Comparison of ENCODE assay signal across 17 mouse cellular contexts in the genomic region with DNA sequence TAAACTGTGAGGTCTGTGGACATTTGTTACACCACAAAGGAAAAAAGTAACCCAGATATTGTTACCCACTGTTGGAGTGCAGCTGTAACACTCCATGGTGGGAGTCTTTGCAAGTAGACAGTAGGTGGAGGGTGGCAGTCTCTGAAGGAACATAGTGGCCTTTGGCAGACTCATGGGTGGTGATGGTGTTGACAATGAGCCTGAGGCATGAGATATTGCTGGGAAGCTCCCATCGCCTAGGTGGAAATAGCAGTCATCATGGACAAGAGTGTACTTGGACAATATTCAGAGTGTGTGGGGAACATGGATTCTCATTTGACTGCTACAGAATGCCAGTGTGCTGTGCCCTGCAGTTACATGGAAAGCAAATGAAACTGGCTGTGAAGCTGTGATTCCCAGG.
DNase-seq lines count a peak whose midpoint lies in the region; ATAC-seq lines count a peak whose summit lies in the region.
"Had no signal": no experiment of that assay in that cellular context is flagged by ENCODE, and none has a peak within 500 bp of the region (broad histone marks: within the 10 kb centered on the region; RNA-seq: fewer than 3 reads in every experiment).

No protein-coding gene starts in this region.

- H3K36me3 ChIP-seq in megakaryocyte, embryonic 14.5 days (replicated peaks; ENCODE audit: low read length): no peaks in the 10 kb centered on the region
- H3K36me3 ChIP-seq: embryonic facial prominence, embryonic 10.5 days; embryonic facial prominence, embryonic 12.5 days had no signal

- H3K4me1 ChIP-seq in megakaryocyte, embryonic 14.5 days: no peaks in the 10 kb centered on the region
- H3K4me1 ChIP-seq: embryonic facial prominence, embryonic 10.5 days; embryonic facial prominence, embryonic 12.5 days; forebrain, embryonic 13.5 days; forebrain, embryonic 15.5 days had no signal

- peak overlapping the region; percentile 18 for H3K4me3 ChIP-seq in megakaryocyte, embryonic 14.5 days (replicated peaks)
- H3K4me3 ChIP-seq: embryonic facial prominence, embryonic 10.5 days; embryonic facial prominence, embryonic 12.5 days; forebrain, embryonic 13.5 days; forebrain, embryonic 15.5 days had no signal

- no peaks in the 10 kb centered on the region for H3K27me3 ChIP-seq in megakaryocyte, embryonic 14.5 days (replicated peaks)
- H3K27me3 ChIP-seq: embryonic facial prominence, embryonic 12.5 days; forebrain, embryonic 13.5 days; forebrain, embryonic 15.5 days had no signal

- DNase-seq in frontal cortex, adult 2 months (ENCODE audit: extremely low spot score in 1 of 2, low spot score in 1 of 2): peak; percentile 40 to 59
- no peak for DNase-seq in frontal cortex, postnatal 10 days (ENCODE audit: low spot score in 2 of 2)
- DNase-seq in brain, adult 2 months (ENCODE audit: low read depth, low spot score): peak; percentile 78
- no peak for DNase-seq in urinary bladder, adult 2 months (ENCODE audit: low spot score)
- DNase-seq: adrenal gland, adult 2 months; adrenal gland, postnatal 10 days; adrenal gland, postnatal 25 days; cerebellum, adult 11-12 months; cerebellum, adult 2 months; cerebellum, adult 9-10 months; cerebellum, postnatal 25 days had no signal

- peaks cover 84% of the 10 kb centered on the region for H3K9me3 ChIP-seq in megakaryocyte, embryonic 14.5 days
- H3K9me3 ChIP-seq: embryonic facial prominence, embryonic 12.5 days; forebrain, embryonic 15.5 days had no signal

- no peak for ATAC-seq in megakaryocyte, adult 5-6 weeks (ENCODE audit: poor library complexity, severe bottlenecking)
- ATAC-seq: forebrain, embryonic 13.5 days; forebrain, embryonic 15.5 days had no signal

Comparison
In these comparisons a context has a peak if more than half of its experiments do, and no peak if none do; other contexts are left out.
1. DNase-seq: peak in frontal cortex, adult 2 months (2 of 2) and brain, adult 2 months (single experiment); none in frontal cortex, postnatal 10 days (0 of 2) and urinary bladder, adult 2 months (single experiment).